Mouse (Mus musculus) heart, adult 2 months (tissue): ENCODE measurements around the gene Ehbp1.

Source experiments
- CTCF ChIP-seq: fragments of 200-600 bp; IDR thresholded peaks from 2 replicates; pipeline ENCODE4 v1.8.1; 2022; ENCODE audit warnings: antibody characterized with exemption, mild to moderate bottlenecking, moderate library complexity
- EP300 ChIP-seq: fragments of 200-500 bp; IDR thresholded peaks from 2 replicates; pipeline ENCODE4 v1.6.1; 2011; ENCODE audit warnings: low read depth, low read length, control low read depth; ENCODE audit not compliant: insufficient read depth
- POLR2A ChIP-seq: fragments of 200-500 bp; IDR thresholded peaks from 2 replicates; pipeline ENCODE4 v1.6.1; 2011; ENCODE audit warnings: mild to moderate bottlenecking, low read depth, low read length, control low read depth; ENCODE audit not compliant: insufficient read depth

GRCm38 (mm10) chr11:22053034-22053668 is 288.9 kb downstream of the Ehbp1 start:
- TF ChIP-seq POLR2A (no peak), CTCF (no peak), EP300 (no peak)
